Mouse (Mus musculus) liver, embryonic 11.5 days (tissue): ENCODE results near the gene 2700049A03Rik. TPM values are rescaled to one million over a fixed set of nuclear protein-coding genes. Genes with fewer than 3 reads are reported as not detected.
"Not testable (repeated sequence)": the region's sequence is repeated elsewhere in the genome, so short reads cannot be mapped to it uniquely, and the experiment has no call there.

ENCODE experiments used
- ATAC-seq: fragments of 200-750 bp; cut with Nextera tagmentation; replicated peaks from 2 replicates; pipeline ENCODE4 v1.8.0; 2017; ENCODE audit warnings: moderate number of reproducible peaks, mild to moderate bottlenecking, moderate TSS enrichment, moderate library complexity; ENCODE audit not compliant: low FRiP score
- DNase-seq: peaks from one replicate; pipeline ENCODE4 v3.0.0-alpha.2; 2017; ENCODE audit warnings: low spot score
- H3K27ac ChIP-seq: fragments of 300-500 bp; sonication (generic); 2 replicates; pipeline ENCODE4 v1.5.1; 2014; ENCODE audit warnings: mild to moderate bottlenecking, low read depth, low read length, control low read depth
- H3K27me3 ChIP-seq: fragments of 300-500 bp; sonication (generic); replicated peaks from 2 replicates; pipeline ENCODE4 v1.6.1; 2014; ENCODE audit warnings: low read length, mixed read lengths; ENCODE audit not compliant: control insufficient read depth, insufficient read depth
- H3K36me3 ChIP-seq: fragments of 300-500 bp; sonication (generic); 2 replicates; pipeline ENCODE4 v1.6.1; 2014; ENCODE audit warnings: mild to moderate bottlenecking, low read length, moderate library complexity, mixed read lengths; ENCODE audit not compliant: control insufficient read depth, insufficient read depth
- H3K4me1 ChIP-seq: fragments of 300-500 bp; sonication (generic); replicated peaks from 2 replicates; pipeline ENCODE4 v1.6.1; 2014; ENCODE audit warnings: low read length, mixed read lengths; ENCODE audit not compliant: control insufficient read depth, insufficient read depth
- H3K4me2 ChIP-seq: fragments of 300-500 bp; sonication (generic); 2 replicates; pipeline ENCODE4 v1.6.1; 2014; ENCODE audit warnings: mild to moderate bottlenecking, control low read depth, moderate library complexity
- H3K4me3 ChIP-seq: fragments of 300-500 bp; sonication (generic); 2 replicates; pipeline ENCODE4 v1.5.1; 2014; ENCODE audit warnings: low read depth, low read length, control low read depth
- H3K9ac ChIP-seq: fragments of 300-500 bp; sonication (generic); 2 replicates; pipeline ENCODE4 v1.6.1; 2014; ENCODE audit warnings: low read depth, low read length, control low read depth
- H3K9me3 ChIP-seq: fragments of 300-500 bp; sonication (generic); 2 replicates; pipeline ENCODE4 v1.6.1; 2016; ENCODE audit warnings: low read length, inconsistent platforms, mixed read lengths; ENCODE audit not compliant: control insufficient read depth
- WGBS: fragments of 180-500 bp; shearing (Covaris S2); extraction: QIAGEN DNeasy Blood & Tissue Kit; methylation state at CpG from one replicate; pipeline ENCODE4 v1.1.7; 2014; 5-methylcytosine and 5-hydroxymethylcytosine counted together
- polyA plus RNA-seq: library from polyadenylated mRNA; unstranded; fragments of >200 nt; fragmentation: Nextera tagmentation; extraction: Ambion mirVana; gene quantifications from 2 replicates; pipeline ENCODE4 v1.2.1, GENCODE M21; 2014

The 2700049A03Rik gene
- polyA plus RNA-seq, result 12.2 TPM in 2 replicates

DNA sequence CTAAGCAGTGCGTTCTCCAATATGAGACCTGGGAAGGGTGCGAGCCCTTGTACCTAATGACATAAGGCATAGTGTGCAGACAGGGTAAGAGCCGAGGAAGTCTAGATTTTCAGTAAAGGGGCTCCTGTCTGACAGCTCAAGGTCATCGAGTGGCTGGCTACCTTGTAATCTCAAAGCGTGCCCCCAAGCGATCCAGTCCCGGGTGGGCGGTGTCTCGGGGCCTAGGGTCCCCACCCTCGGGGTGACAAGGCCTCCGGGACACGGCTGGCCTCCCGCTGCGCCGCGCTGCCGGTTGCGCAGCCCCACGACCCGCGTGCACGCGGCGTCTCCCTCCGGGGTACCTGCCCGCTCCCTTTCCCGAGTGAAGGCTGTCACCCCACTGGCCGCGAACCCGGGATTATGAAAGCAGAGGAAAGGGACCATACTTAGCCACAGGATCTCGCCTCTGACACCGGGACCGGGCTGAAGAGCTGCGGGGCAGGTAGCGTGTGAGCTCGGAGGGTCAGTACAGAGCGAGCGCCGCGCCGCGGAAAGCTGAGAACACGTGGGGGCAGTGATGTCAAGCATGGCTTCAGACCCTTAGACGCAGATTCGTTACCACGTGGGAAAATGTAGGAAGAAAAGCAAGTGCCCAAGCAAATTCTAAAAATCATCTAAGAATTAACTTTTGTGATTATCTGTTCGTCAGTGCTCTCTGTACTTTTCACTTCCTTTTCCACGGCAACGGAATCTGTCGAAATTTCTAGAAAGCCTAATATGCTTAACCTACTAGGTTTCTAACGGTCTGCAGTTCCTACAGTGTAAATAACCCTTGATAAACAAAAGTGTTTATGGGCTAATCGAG is at the start of gene 2700049A03Rik, which contains the start of gene Timm9:
TSS of gene 2700049A03Rik (plus strand) at position 719 of the 844 bp plus-strand sequence.
TSS of gene Timm9 (minus strand) at position 555 of the 844 bp plus-strand sequence.
- WGBS, result under 1% methylated on average over 52 of the region's 52 CpGs
- no peaks in the 10 kb centered on the region for H3K9me3 ChIP-seq
- H3K4me3 ChIP-seq, result peak within 1 kb of the TSS; percentile 77
- H3K4me2 ChIP-seq, result peak within 1 kb of the TSS; percentile 97
- H3K27ac ChIP-seq, result peak within 1 kb of the TSS; percentile 80
- ATAC-seq (peak; percentile 89), DNase-seq (peak; percentile 76)
- H3K27me3 ChIP-seq, result no peaks in the 10 kb centered on the region
- peaks cover 19% of the 10 kb centered on the region for H3K36me3 ChIP-seq
- H3K9ac ChIP-seq, result peak within 1 kb of the TSS; percentile 88
- peaks cover 9% of the 10 kb centered on the region for H3K4me1 ChIP-seq

DNA sequence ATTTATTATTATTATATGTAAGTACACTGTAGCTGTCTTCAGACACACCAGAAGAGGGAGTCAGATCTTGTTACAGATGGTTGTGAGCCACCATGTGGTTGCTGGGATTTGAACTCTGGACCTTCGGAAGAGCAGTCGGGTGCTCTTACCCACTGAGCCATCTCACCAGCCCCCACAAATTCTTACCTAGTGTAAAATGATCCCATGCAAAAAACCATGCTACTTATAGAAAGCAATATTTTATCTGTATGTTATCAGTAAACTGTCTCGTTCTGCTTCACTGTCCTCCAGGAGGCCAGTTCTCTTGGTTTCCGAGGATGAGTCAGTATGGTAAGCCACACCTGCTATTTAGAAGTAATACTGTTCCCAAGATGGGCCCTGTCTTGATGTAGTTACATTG is 32.4 kb upstream of the 2700049A03Rik start:
- not testable (repeated sequence) for ATAC-seq, H3K4me2 ChIP-seq, H3K27ac ChIP-seq, H3K4me1 ChIP-seq, DNase-seq, H3K27me3 ChIP-seq, H3K36me3 ChIP-seq, H3K9me3 ChIP-seq, H3K4me3 ChIP-seq, H3K9ac ChIP-seq
- WGBS, result 79% methylated on average over 4 of the region's 4 CpGs

DNA sequence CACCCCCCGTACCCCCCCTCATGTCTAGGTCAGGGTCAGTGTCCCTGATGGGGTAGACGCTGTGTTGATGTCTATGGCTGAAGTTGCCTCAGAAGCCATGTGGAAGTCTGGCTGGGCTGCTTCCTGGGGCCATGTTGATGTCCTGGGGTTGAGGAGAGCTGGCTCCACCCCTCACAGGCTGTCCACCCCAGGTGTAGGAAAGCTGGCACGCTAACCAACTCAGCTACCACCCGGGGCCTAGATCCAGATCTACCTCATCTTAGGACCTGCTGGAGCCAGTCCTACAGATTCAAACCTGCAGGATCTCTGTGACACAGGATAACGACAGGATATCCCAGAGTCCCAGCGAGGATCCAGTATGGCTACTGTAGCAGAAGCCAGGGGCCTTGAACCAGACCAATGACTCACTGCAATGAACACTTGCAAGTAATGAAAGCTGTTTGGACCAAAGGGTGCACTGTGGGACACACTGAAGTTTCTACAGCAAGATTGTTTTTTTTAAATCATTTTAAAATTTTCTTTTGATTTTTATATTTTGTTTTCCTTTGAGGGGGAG is 29.4 kb upstream of the 2700049A03Rik start:
- WGBS, result 87% methylated on average over 6 of the region's 6 CpGs
- DNase-seq (no peak), ATAC-seq (no peak)
- Histone ChIP-seq H3K27me3 (no peaks in the 10 kb centered on the region), H3K36me3 (no peaks in the 10 kb centered on the region), H3K4me1 (no peaks in the 10 kb centered on the region; the same call in 1 of the 2 replicates), H3K9ac (no peak overlapping the region), H3K27ac (no peak overlapping the region), H3K9me3 (no peaks in the 10 kb centered on the region), H3K4me2 (no peak overlapping the region), H3K4me3 (no peak overlapping the region)

DNA sequence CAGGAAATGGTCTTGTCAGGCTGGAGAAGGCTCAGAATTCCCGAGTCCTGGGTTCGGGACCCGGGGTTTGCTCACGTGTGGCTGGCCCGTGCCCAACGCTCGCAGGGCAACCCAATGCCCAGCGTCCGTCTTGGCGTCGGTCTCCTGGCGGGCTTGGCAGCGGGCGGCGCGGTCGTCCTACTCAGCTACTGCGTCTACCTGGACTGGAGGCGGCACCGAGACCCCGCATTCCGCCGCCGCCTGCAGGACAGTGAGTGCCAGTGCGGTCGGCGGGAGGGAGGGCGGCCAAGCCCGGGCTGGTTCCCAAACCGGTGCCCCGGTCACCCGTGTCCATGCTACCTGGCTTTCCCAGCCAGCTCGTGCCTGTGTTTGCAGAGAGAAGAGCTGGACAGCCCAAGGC is 25.3 kb upstream of the 2700049A03Rik start, which contains the start of gene Tomm20l:
TSS of gene Tomm20l (plus strand) at position 98 of the 400 bp plus-strand sequence.
- Histone ChIP-seq H3K4me2 (peak within 1 kb of the TSS; percentile 60), H3K4me1 (peaks cover 5% of the 10 kb centered on the region), H3K27ac (no peak within 1 kb of the TSS), H3K9me3 (no peaks in the 10 kb centered on the region), H3K36me3 (no peaks in the 10 kb centered on the region), H3K27me3 (no peaks in the 10 kb centered on the region), H3K4me3 (peak within 1 kb of the TSS; percentile 30), H3K9ac (no peak within 1 kb of the TSS)
- DNase-seq, result peak; percentile 38
- WGBS, result 9% methylated on average over 33 of the region's 33 CpGs
- ATAC-seq, result no peak

DNA sequence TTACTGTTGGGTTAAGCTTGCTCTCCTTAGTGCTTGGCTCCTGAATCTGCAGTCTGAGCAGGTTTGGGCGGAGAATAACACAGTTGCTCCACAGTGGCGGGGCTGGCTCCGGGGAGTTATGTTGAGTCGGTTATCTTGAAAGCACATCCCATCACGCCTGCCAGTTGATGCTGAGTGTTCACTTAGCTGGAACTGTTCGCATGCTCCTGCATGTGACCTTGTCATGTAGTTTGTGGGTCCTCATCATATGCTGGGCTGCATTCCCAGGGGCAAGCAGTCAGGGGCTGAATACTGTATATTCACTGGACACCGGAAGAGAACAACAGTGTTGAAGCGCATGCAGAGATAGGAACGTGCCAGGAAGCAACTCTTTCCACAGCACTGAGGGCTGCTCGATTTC is 23.6 kb upstream of the 2700049A03Rik start:
- no peak overlapping the region for H3K9ac ChIP-seq
- peaks cover 5% of the 10 kb centered on the region for H3K4me1 ChIP-seq
- no peaks in the 10 kb centered on the region for H3K9me3 ChIP-seq
- no peak overlapping the region; the same call in 1 of the 2 replicates for H3K4me2 ChIP-seq
- peak; percentile 72 for ATAC-seq
- no peaks in the 10 kb centered on the region for H3K27me3 ChIP-seq
- no peak overlapping the region for H3K4me3 ChIP-seq
- no peak for DNase-seq
- H3K36me3 ChIP-seq, result no peaks in the 10 kb centered on the region
- 52% methylated on average over 10 of the region's 10 CpGs for WGBS
- H3K27ac ChIP-seq, result no peak overlapping the region

DNA sequence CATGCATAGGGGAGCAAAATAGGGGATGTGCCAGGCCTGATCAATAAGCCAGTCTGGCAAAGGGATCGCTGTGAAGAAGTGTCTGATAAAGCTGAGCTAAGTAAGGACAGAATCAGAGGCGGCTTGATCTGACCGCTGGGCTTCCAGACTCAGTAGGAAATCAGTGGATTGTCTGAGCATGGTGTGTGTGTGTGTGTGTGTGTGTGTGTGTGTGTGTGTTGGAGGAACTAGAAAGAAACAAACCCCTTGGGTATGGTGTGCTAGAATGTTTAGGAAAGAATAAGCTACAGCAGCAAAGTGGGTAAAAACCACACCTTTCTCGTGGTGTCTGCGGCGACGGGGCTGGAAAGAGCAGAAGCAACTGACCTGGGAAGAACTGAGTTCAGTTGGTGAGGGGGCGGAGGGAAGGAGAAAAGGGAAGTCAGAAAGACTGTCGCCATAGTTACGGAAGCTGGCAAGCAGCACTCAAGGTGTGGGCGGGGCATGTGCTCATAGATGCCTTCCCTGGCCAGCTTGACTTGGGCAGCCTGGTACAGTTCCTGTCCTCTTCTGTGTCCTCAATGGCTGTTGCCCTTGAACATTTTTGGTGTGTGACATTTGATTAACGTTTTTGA is 22.9 kb upstream of the 2700049A03Rik start:
- ATAC-seq (peak; percentile 59), DNase-seq (no peak)
- Histone ChIP-seq H3K4me3 (no peak overlapping the region), H3K4me2 (peak overlapping the region; percentile 42), H3K9me3 (no peaks in the 10 kb centered on the region), H3K27ac (no peak overlapping the region), H3K27me3 (no peaks in the 10 kb centered on the region), H3K4me1 (peaks cover 5% of the 10 kb centered on the region), H3K36me3 (no peaks in the 10 kb centered on the region), H3K9ac (no peak overlapping the region)
- 26% methylated on average over 12 of the region's 12 CpGs for WGBS

DNA sequence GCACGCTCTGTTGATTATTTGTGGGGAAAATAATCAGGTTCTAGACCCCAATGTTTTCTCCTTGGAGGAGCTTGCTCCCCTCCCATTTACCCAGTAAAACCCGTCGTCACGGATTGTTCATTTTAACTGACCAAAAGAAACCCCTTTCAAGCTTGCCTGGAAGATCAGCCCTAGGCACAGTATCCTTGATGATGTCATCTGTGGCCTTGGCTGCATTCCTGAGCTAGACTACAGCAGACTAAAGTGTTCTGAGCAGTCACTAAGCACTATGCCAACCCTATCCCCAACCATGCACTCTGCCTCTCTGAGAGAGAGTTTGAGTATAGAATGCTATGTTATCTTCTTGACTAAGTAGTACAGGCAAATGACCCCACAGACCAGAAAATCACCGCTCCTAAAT is 20.2 kb upstream of the 2700049A03Rik start:
- no peak overlapping the region for H3K4me3 ChIP-seq
- H3K4me2 ChIP-seq, result no peak overlapping the region
- H3K4me1 ChIP-seq, result peaks cover 5% of the 10 kb centered on the region
- DNase-seq (no peak), ATAC-seq (no peak)
- no peaks in the 10 kb centered on the region for H3K27me3 ChIP-seq
- no peak overlapping the region for H3K9ac ChIP-seq
- H3K27ac ChIP-seq, result no peak overlapping the region
- no peaks in the 10 kb centered on the region for H3K36me3 ChIP-seq
- WGBS, result 72% methylated on average over 5 of the region's 5 CpGs
- no peaks in the 10 kb centered on the region for H3K9me3 ChIP-seq

DNA sequence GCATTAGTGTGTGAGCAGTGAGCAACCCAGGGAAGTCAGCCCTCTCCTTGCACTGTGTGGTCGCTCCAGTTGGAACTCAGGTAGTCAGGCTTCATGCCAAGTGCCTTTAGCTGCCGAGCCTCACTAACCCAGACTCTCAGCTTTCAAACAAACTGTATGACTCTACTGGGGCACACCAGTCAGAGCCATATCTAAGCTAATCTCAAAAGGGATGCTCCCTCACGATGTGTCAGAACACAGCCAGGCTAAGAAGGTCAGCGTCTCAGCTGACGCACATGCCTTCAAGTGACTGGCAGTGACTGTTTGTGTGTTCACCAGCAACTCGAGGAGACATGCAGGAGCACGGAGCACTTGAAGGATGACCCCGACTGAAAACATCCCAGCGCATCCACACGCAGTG is 13.9 kb upstream of the 2700049A03Rik start:
- no peak overlapping the region for H3K4me2 ChIP-seq
- DNase-seq (no peak), ATAC-seq (no peak)
- peaks cover 26% of the 10 kb centered on the region for H3K36me3 ChIP-seq
- H3K27ac ChIP-seq, result no peak overlapping the region
- no peaks in the 10 kb centered on the region for H3K4me1 ChIP-seq
- H3K9ac ChIP-seq, result no peak overlapping the region
- no peaks in the 10 kb centered on the region for H3K27me3 ChIP-seq
- 86% methylated on average over 10 of the region's 10 CpGs for WGBS
- no peak overlapping the region for H3K4me3 ChIP-seq
- no peaks in the 10 kb centered on the region for H3K9me3 ChIP-seq
